Mouse (Mus musculus) kidney, embryonic 15.5 days (tissue): ENCODE measurements around the gene Eps15. TPM values are rescaled to one million over a fixed set of nuclear protein-coding genes. Genes with fewer than 3 reads are reported as not detected.

ENCODE experiments used
- ATAC-seq: fragments of 200-750 bp; cut with Nextera tagmentation; replicated peaks from 2 replicates; pipeline ENCODE4 v1.8.0; 2017; ENCODE audit warnings: moderate TSS enrichment; ENCODE audit not compliant: low FRiP score
- H3K27ac ChIP-seq: fragments of 300-500 bp; sonication (generic); 2 replicates; pipeline ENCODE4 v1.5.1; 2015; ENCODE audit warnings: mild to moderate bottlenecking, inconsistent platforms
- H3K27me3 ChIP-seq: fragments of 300-500 bp; sonication (generic); 2 replicates; pipeline ENCODE4 v1.6.1; 2015; ENCODE audit warnings: inconsistent platforms
- H3K36me3 ChIP-seq: fragments of 300-500 bp; sonication (generic); 2 replicates; pipeline ENCODE4 v1.6.1; 2015; ENCODE audit warnings: inconsistent platforms
- H3K4me1 ChIP-seq: fragments of 300-500 bp; sonication (generic); 2 replicates; pipeline ENCODE4 v1.6.1; 2015; ENCODE audit warnings: inconsistent platforms
- H3K4me2 ChIP-seq: fragments of 300-500 bp; sonication (generic); 2 replicates; pipeline ENCODE4 v1.6.1; 2015; ENCODE audit warnings: moderate library complexity, mild to moderate bottlenecking, inconsistent platforms
- H3K4me3 ChIP-seq: fragments of 300-500 bp; sonication (generic); replicated peaks from 2 replicates; pipeline ENCODE4 v1.5.1; 2015; ENCODE audit warnings: mild to moderate bottlenecking, inconsistent platforms
- H3K9ac ChIP-seq: fragments of 300-500 bp; sonication (generic); 2 replicates; pipeline ENCODE4 v1.6.1; 2015; ENCODE audit warnings: mild to moderate bottlenecking, inconsistent platforms
- H3K9me3 ChIP-seq: fragments of 300-500 bp; sonication (generic); replicated peaks from 2 replicates; pipeline ENCODE4 v1.6.1; 2016; ENCODE audit warnings: inconsistent platforms
- WGBS: fragments of 180-500 bp; shearing (Covaris S2); methylation state at CpG from one replicate; pipeline ENCODE4 v1.1.7; 2015; ENCODE audit warnings: mixed read lengths; 5-methylcytosine and 5-hydroxymethylcytosine counted together
- polyA plus RNA-seq: library from polyadenylated mRNA; unstranded; fragments of >200 nt; fragmentation: Nextera tagmentation; extraction: Ambion mirVana; gene quantifications from 2 replicates; pipeline ENCODE4 v1.2.1, GENCODE M21; 2015

Eps15 gene
- polyA plus RNA-seq, 1 experiment from 2014 or later: 37.8 TPM

DNA sequence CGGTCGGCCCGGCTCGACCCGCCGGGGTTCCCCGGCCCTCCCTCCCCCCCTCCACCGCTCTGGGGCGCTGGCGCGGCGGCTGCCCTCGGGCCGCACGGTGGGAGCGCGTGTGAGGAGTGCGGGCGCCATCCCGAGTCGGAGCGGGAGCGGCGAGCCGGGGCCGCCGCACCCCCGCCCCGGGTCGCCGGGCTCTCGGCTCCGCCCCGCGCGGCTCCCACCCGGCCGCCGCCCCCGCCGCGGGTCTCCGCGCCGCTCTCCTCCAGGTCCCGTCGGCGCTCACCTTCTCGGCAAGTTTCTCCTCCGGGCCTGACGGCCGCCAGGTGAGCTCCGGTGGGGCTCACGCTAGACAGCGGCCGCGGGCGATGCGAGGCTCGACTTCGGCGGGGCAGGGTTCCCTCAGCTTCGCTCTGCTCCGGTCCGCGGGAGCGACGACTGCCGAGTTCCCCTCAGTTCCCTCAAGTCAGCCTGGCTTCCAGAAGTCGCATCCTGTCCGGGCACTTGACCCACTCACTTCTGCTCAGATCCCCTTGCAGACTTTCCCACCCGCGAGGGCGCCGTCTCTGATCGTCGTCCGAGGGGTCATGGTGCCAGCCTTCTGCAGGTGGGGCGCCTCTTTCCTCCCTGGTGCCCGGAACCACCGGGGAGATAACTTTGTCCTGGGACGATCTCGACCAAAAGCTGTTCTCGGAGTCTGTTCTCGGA lies 542 bp downstream of the Eps15 start:
- no peaks in the 10 kb centered on the region for H3K27me3 ChIP-seq
- H3K9me3 ChIP-seq: no peaks in the 10 kb centered on the region
- ATAC-seq: peak; percentile 90
- peak overlapping the region; percentile 85 for H3K27ac ChIP-seq
- H3K4me2 ChIP-seq: peak overlapping the region; percentile 82
- under 1% methylated on average over 61 of the region's 85 CpGs for WGBS
- H3K4me1 ChIP-seq: peaks cover 26% of the 10 kb centered on the region
- peak overlapping the region; percentile 78 for H3K9ac ChIP-seq
- peak overlapping the region; percentile 77 for H3K4me3 ChIP-seq
- no peaks in the 10 kb centered on the region for H3K36me3 ChIP-seq

DNA sequence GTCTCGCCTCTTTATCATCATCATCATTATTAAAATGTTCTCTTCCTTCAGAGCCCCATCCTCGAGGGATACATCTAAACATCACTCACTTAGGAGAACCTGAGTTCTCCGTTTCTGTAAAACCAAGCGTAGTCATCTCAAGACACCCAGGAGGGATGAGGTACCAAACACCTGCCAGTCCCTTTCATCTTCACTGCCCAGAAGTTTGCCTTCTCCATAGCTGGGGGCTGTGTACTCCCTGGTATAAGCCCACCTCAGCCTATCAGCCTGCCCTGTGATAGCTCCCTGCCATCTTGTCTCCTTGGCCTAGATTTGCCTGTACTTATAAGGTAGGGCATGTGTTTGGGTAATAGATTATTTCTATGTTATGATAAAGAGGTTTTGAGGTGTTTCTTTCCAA lies 1.1 kb downstream of the Eps15 start:
- WGBS: 9% methylated on average over 4 of the region's 4 CpGs
- no peak for ATAC-seq
- H3K36me3 ChIP-seq: no peaks in the 10 kb centered on the region

DNA sequence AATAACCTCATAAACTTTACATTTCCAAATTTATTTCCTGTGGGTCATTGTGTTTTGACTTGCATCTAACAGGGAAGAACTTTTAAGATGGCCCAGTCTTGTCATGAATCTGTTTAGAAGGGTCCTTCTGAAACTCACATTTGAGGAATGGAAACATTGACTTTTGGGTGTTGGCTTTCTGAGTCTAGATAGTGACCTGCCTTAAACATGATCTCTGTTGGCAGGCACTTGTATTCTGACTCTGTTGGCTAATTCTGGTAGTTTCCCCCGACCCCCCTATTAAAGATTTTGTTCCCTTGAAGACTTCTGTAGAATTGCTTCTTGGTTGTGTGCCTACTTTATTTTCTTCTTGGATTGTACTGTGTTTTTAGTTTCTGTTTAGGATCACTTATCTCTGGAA lies 1.9 kb downstream of the Eps15 start:
- Histone ChIP-seq H3K4me3 (0 out of 2 replicates have a peak overlapping the region, but pooled peaks have one; percentile 77), H3K9me3 (no peaks in the 10 kb centered on the region), H3K27me3 (no peaks in the 10 kb centered on the region), H3K36me3 (no peaks in the 10 kb centered on the region), H3K4me1 (peaks cover 26% of the 10 kb centered on the region), H3K9ac (no peak overlapping the region), H3K4me2 (no peak overlapping the region), H3K27ac (no peak overlapping the region)
- WGBS: 81% methylated on average over 1 of the region's 1 CpGs
- ATAC-seq: no peak

More for the DNA sequence above, 1.1 kb downstream of the Eps15 start:
- peak overlapping the region; percentile 82 for H3K4me2 ChIP-seq
- peak overlapping the region; percentile 77 for H3K4me3 ChIP-seq
- H3K9me3 ChIP-seq: no peaks in the 10 kb centered on the region
- H3K9ac ChIP-seq: peak overlapping the region; percentile 78
- H3K4me1 ChIP-seq: peaks cover 26% of the 10 kb centered on the region
- H3K27ac ChIP-seq: no peak overlapping the region
- no peaks in the 10 kb centered on the region for H3K27me3 ChIP-seq

DNA sequence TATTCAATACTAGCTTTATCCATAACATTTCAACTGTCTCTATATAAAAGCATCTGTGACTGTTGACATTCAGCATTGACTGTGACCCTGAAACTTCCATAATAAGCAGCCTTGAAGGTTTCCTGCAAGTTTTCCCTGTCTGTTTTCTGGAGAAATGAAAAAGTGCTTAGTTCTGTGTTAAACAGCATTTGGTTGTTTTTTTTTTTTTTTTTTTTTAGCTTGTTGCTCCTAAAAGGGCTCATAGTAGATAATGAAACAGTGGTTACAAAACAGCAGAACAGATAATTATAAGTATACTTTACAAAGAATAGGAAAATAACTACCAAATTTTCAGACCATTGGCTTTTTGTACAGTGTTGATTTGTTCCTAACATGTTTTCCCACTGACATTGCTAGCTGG lies 14.6 kb downstream of the Eps15 start:
- Histone ChIP-seq H3K4me2 (no peak overlapping the region), H3K27me3 (no peaks in the 10 kb centered on the region), H3K9me3 (no peaks in the 10 kb centered on the region), H3K27ac (no peak overlapping the region), H3K4me1 (no peaks in the 10 kb centered on the region), H3K4me3 (no peak overlapping the region), H3K9ac (no peak overlapping the region), H3K36me3 (0 out of 2 replicates have a peak, but pooled peaks cover 3% of the 10 kb centered on the region)
- no peak for ATAC-seq

DNA sequence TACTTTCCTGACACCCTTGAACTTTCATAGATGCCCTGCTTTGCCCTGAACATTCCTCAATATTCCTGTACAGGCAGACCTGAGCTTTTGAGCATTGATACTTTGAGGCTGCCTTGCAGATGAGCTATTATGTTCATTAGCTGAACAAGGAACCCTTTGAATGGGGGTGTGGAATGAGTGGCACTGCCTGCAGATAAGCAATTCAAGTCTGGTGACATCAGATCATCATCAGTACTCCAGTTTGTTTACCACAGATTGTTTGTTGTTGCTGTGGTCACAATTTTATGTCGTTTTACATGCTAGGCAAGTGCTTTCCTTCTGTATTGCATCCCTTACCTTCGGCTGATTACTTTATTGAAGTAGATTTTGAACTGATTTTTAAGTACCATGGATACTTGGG lies 16.4 kb downstream of the Eps15 start:
- 79% methylated on average over 2 of the region's 2 CpGs for WGBS
- Histone ChIP-seq H3K4me3 (no peak overlapping the region), H3K27me3 (no peaks in the 10 kb centered on the region), H3K4me2 (no peak overlapping the region), H3K9ac (no peak overlapping the region), H3K9me3 (no peaks in the 10 kb centered on the region), H3K27ac (no peak overlapping the region), H3K4me1 (no peaks in the 10 kb centered on the region), H3K36me3 (0 out of 2 replicates have a peak, but pooled peaks cover 3% of the 10 kb centered on the region)
- no peak for ATAC-seq

DNA sequence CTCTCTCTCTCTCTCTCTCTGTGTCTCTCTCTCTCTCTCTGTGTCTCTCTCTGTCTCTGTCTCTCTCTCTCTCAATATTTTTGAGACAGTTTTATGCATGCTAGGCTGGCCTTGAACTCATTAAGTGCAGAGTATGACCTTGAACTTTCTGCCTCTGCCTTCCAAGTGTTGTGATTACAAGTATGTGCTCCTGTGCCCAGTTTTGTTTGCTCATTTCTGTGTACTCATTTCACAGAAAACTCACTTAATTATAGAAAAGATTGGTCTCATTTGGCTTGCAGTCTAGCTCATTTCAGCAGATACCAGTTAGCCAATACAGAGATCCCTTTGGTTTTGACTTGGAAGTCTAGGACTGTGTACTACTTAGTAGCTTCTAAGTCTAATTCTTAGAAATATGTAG lies 19.1 kb downstream of the Eps15 start:
- Histone ChIP-seq H3K36me3 (0 out of 2 replicates have a peak, but pooled peaks cover 3% of the 10 kb centered on the region), H3K27me3 (no peaks in the 10 kb centered on the region), H3K9ac (no peak overlapping the region), H3K4me1 (no peaks in the 10 kb centered on the region), H3K9me3 (no peaks in the 10 kb centered on the region), H3K27ac (no peak overlapping the region), H3K4me2 (no peak overlapping the region), H3K4me3 (no peak overlapping the region)
- no peak for ATAC-seq

GRCm38 (mm10) chr4:109316941-109317894 lies 37.1 kb downstream of the Eps15 start:
- no peak overlapping the region for H3K9ac ChIP-seq
- H3K4me2 ChIP-seq: no peak overlapping the region
- no peaks in the 10 kb centered on the region for H3K9me3 ChIP-seq
- no peak overlapping the region for H3K27ac ChIP-seq
- peaks cover 32% of the 10 kb centered on the region for H3K36me3 ChIP-seq
- ATAC-seq: no peak
- H3K4me1 ChIP-seq: no peaks in the 10 kb centered on the region
- no peak overlapping the region for H3K4me3 ChIP-seq
- H3K27me3 ChIP-seq: no peaks in the 10 kb centered on the region

- Histone ChIP-seq H3K4me1 (no peaks in the 10 kb centered on the region), H3K36me3 (peaks cover 20% of the 10 kb centered on the region), H3K9ac (no peak overlapping the region), H3K27me3 (no peaks in the 10 kb centered on the region), H3K9me3 (no peaks in the 10 kb centered on the region), H3K4me2 (no peak overlapping the region), H3K4me3 (no peak overlapping the region), H3K27ac (no peak overlapping the region)
- WGBS: 79% methylated on average over 4 of the region's 4 CpGs
- ATAC-seq: no peak
Observed at GRCm38 (mm10) chr4:109336796-109337195, 56.7 kb downstream of the Eps15 start.

DNA sequence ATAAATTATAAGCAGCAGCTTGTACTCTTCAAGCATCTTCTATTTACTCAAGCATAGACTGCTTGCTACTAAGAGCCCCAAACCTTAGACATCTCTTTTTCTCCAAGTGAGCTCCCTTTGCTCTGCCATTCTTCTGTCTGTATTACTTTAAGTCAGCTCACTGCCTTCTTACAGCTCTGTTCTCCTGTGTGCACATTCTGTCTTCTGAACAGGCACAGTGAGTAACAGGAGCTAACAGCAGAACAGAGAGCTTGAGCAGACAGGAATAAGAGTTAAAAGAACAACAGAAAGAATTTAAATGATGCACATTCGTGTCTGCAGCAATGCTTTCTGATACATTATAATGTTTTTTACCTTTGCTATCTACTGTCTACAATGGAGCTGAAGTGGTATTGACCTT lies 61.2 kb downstream of the Eps15 start:
- no peaks in the 10 kb centered on the region for H3K9me3 ChIP-seq
- WGBS: 63% methylated on average over 1 of the region's 1 CpGs
- ATAC-seq: no peak
- H3K4me1 ChIP-seq: no peaks in the 10 kb centered on the region
- H3K4me3 ChIP-seq: no peak overlapping the region
- H3K27me3 ChIP-seq: no peaks in the 10 kb centered on the region
- no peak overlapping the region for H3K4me2 ChIP-seq
- no peaks in the 10 kb centered on the region for H3K36me3 ChIP-seq
- H3K9ac ChIP-seq: no peak overlapping the region
- no peak overlapping the region for H3K27ac ChIP-seq

DNA sequence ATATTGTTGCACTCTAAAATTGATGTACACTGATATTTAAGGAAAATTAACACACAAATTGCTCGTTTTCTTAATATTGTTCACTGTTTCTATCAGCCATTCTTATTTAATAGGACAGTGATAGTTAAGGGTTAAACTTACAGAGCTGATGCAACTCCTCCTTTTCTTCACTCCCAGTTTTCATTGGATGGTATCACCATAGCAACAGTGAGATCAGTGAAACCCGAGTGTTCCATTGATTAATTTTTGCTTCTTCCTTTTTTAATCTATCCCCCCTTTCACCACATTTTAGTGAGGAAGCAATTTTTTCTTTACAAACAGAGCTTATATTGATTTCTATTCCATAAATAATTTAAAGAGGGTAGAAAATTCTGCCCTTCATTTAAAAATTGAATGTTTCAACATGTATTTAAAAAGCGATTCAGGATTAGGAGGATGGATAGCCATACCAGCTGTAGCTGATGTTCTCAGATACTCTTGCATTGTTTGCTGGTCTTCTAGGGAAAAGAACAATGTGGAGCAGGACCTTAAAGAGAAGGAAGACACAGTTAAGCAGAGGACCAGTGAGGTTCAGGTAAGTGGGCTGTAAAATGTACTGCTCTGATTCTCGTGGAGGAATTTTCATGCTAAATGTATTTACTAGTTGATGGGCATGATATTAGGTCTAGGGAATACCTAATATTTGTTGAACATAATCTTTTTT lies 62.9 kb downstream of the Eps15 start:
- H3K4me3 ChIP-seq: no peak overlapping the region
- H3K4me1 ChIP-seq: no peaks in the 10 kb centered on the region
- ATAC-seq: no peak
- 54% methylated on average over 4 of the region's 4 CpGs for whole genome bisulfite sequencing
- no peaks in the 10 kb centered on the region for H3K27me3 ChIP-seq
- H3K9ac ChIP-seq: no peak overlapping the region
- no peak overlapping the region for H3K27ac ChIP-seq
- H3K9me3 ChIP-seq: no peaks in the 10 kb centered on the region
- no peak overlapping the region for H3K4me2 ChIP-seq
- H3K36me3 ChIP-seq: no peaks in the 10 kb centered on the region

DNA sequence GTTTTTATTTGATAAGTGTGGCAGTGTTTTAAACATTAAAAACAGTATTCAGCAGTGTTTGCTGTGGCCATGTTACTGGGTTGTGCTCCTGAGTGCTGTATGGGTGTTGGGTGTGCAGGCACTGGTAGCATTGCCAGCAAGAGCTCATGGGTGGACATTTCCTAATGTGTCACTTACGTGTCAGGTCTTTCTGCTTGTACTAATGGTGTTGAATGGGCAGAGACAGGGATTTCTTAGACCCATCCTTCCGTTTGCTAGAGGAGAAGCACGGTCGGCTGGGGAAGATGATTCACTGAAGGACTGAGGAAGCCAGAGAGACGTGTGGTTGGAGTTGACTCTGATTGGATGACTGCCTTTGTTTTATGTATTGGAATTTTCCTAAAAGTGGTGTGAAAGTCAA lies 63.8 kb downstream of the Eps15 start:
- H3K27me3 ChIP-seq: no peaks in the 10 kb centered on the region
- H3K4me1 ChIP-seq: no peaks in the 10 kb centered on the region
- no peak overlapping the region for H3K9ac ChIP-seq
- no peak for ATAC-seq
- 75% methylated on average over 5 of the region's 5 CpGs for WGBS
- H3K27ac ChIP-seq: no peak overlapping the region
- no peaks in the 10 kb centered on the region for H3K9me3 ChIP-seq
- no peak overlapping the region for H3K4me2 ChIP-seq
- no peak overlapping the region for H3K4me3 ChIP-seq
- no peaks in the 10 kb centered on the region for H3K36me3 ChIP-seq

GRCm38 (mm10) chr4:109378107-109378506 lies 98.0 kb downstream of the Eps15 start:
- no peak for ATAC-seq
- 98% methylated on average over 1 of the region's 1 CpGs for WGBS
- no peak overlapping the region for H3K9ac ChIP-seq

More at GRCm38 (mm10) chr4:109378107-109378506, 98.0 kb downstream of the Eps15 start:
- no peaks in the 10 kb centered on the region for H3K4me1 ChIP-seq
- H3K9me3 ChIP-seq: no peaks in the 10 kb centered on the region
- H3K36me3 ChIP-seq: peaks cover 72% of the 10 kb centered on the region
- H3K4me2 ChIP-seq: no peak overlapping the region
- no peaks in the 10 kb centered on the region for H3K27me3 ChIP-seq
- H3K4me3 ChIP-seq: no peak overlapping the region
- no peak overlapping the region for H3K27ac ChIP-seq
